Mouse (Mus musculus) liver, embryonic 14.5 days (tissue): ENCODE measurements around the gene Tbce.

Experiments
- CTCF ChIP-seq: IDR thresholded peaks from 2 replicates; pipeline ENCODE4 v1.5.1; 2016; ENCODE audit warnings: antibody characterized with exemption, low read depth, control low read depth
- EP300 ChIP-seq: IDR thresholded peaks from 2 replicates; pipeline ENCODE4 v1.6.1; 2016; ENCODE audit warnings: antibody characterized with exemption, low read depth

DNA sequence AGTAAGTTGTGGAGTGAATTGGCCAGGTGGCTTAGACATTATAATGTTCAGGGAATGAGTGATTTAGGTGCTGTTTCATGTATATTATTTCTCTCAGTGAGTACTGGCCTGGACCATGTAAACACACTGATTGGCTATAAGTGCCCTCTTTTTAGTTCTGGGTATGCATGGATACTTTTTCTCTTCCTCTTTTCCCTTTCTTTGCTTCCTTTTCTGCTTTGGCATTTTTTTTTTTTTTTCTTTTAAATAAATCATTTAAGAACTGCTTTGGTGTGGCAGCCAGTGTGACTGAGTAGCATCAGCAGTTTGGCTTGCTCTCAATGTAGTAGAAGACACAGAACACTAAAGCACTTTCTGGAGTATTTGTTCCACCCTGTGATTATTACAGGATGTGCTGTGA is 28.6 kb upstream of the Tbce start:
- no peak for TF ChIP-seq CTCF
- no peak for TF ChIP-seq EP300
